Mouse (Mus musculus) heart, embryonic 14.5 days (tissue): ENCODE measurements around the gene Syne3. TPM values are rescaled to one million over a fixed set of nuclear protein-coding genes. Genes with fewer than 3 reads are reported as not detected.
A peak's percentile ranks its signal among the peaks of the same experiment; 100 is the strongest.

Source experiments
- ATAC-seq: fragments of 200-750 bp; cut with Nextera tagmentation; 2 replicates; pipeline ENCODE4 v1.8.0; 2017; ENCODE audit warnings: low read depth, moderate TSS enrichment; ENCODE audit not compliant: insufficient number of reproducible peaks, insufficient read depth, low FRiP score
- H3K27ac ChIP-seq, 2 experiments: fragments of 200-500 bp in 1 of 2; fragments of 300-500 bp in 1 of 2; sonication (generic) in 1 of 2; replicated peaks in 1 of 2; 2 replicates each; pipeline ENCODE4 v1.5.1; 2012 to 2014; ENCODE audit warnings: low read depth in 2 of 2, low read length in 2 of 2, control low read depth in 1 of 2, mild to moderate bottlenecking in 1 of 2, mixed read lengths in 1 of 2; ENCODE audit not compliant: control insufficient read depth in 1 of 2, insufficient read depth in 1 of 2
- H3K27me3 ChIP-seq: fragments of 300-500 bp; sonication (generic); 2 replicates; pipeline ENCODE4 v1.6.1; 2014; ENCODE audit warnings: mild to moderate bottlenecking, low read length, control low read depth; ENCODE audit not compliant: control insufficient read depth, insufficient read depth
- H3K36me3 ChIP-seq: fragments of 300-500 bp; sonication (generic); 2 replicates; pipeline ENCODE4 v1.6.1; 2014; ENCODE audit warnings: mild to moderate bottlenecking, control low read depth, low read length, mixed read lengths; ENCODE audit not compliant: control insufficient read depth, insufficient read depth
- H3K4me1 ChIP-seq, 2 experiments: fragments of 200-500 bp in 1 of 2; fragments of 300-500 bp in 1 of 2; sonication (generic) in 1 of 2; 2 replicates each; pipeline ENCODE4 v1.6.1; 2012 to 2014; ENCODE audit warnings: low read length in 2 of 2, control low read depth in 1 of 2, mixed read lengths in 1 of 2; ENCODE audit not compliant: control insufficient read depth in 2 of 2, insufficient read depth in 2 of 2
- H3K4me2 ChIP-seq: fragments of 300-500 bp; sonication (generic); 2 replicates; pipeline ENCODE4 v1.6.1; 2014; ENCODE audit warnings: mild to moderate bottlenecking, low read length
- H3K4me3 ChIP-seq, 2 experiments: fragments of 200-500 bp in 1 of 2; fragments of 300-500 bp in 1 of 2; sonication (generic) in 1 of 2; 2 replicates each; pipeline ENCODE4 v1.5.1; 2012 to 2014; ENCODE audit warnings: low read length in 2 of 2, mild to moderate bottlenecking in 2 of 2, control low read depth in 1 of 2, low read depth in 1 of 2, moderate library complexity in 1 of 2; ENCODE audit not compliant: control insufficient read depth in 1 of 2, insufficient read depth in 1 of 2
- H3K9ac ChIP-seq: fragments of 300-500 bp; sonication (generic); 2 replicates; pipeline ENCODE4 v1.6.1; 2014; ENCODE audit warnings: mild to moderate bottlenecking, low read length
- H3K9me3 ChIP-seq: fragments of 300-500 bp; sonication (generic); 2 replicates; pipeline ENCODE4 v1.6.1; 2016; ENCODE audit warnings: low read length, control low read depth; ENCODE audit not compliant: control insufficient read depth
- WGBS: fragments of 180-500 bp; shearing (Covaris S2); extraction: QIAGEN DNeasy Blood & Tissue Kit; methylation state at CpG from one replicate; pipeline ENCODE4 v1.1.7; 2014; 5-methylcytosine and 5-hydroxymethylcytosine counted together
- polyA plus RNA-seq: library from polyadenylated mRNA; unstranded; fragments of >200 nt; fragmentation: Nextera tagmentation; extraction: Ambion mirVana; gene quantifications from 2 replicates; pipeline ENCODE4 v1.2.1, GENCODE M21; 2014

Syne3 gene
- polyA plus RNA-seq, 1 experiment from 2014 or later: 0.93 TPM

DNA sequence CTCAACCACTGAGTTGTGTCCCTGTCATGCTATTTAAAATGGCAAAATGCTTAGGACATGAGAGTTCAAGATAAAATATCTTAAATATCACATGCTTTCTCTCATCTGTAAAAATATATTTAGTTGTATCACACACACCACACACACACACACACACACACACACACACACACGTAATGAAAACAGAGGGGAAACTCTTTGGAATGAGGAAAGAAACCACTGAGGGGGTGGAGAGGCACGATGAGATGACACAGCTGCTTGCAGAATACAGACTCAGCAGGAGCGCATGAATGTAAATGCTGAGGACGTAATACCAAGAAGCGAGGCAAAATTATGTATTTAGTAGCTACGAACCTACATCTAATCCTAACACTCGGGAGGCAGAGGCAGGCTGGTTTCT lies 32.7 kb downstream of the Syne3 start:
- Histone ChIP-seq H3K36me3 (no peaks in the 10 kb centered on the region), H3K4me2 (no peak overlapping the region), H3K9ac (no peak overlapping the region), H3K9me3 (peaks cover 3% of the 10 kb centered on the region; the same call in 1 of the 2 replicates), H3K27ac (no peak overlapping the region), H3K4me1 (peaks cover 15 to 17% of the 10 kb centered on the region in 2 experiments), H3K4me3 (no peak overlapping the region), H3K27me3 (no peaks in the 10 kb centered on the region)
- 86% methylated on average over 7 of the region's 7 CpGs for WGBS
- no peak for ATAC-seq

- Histone ChIP-seq H3K27me3 (no peaks in the 10 kb centered on the region), H3K36me3 (no peaks in the 10 kb centered on the region), H3K27ac (no peak overlapping the region), H3K4me2 (no peak overlapping the region), H3K4me1 (peaks cover 15 to 17% of the 10 kb centered on the region in 2 experiments), H3K4me3 (no peak overlapping the region), H3K9me3 (peaks cover 3% of the 10 kb centered on the region; the same call in 1 of the 2 replicates), H3K9ac (no peak overlapping the region)
- ATAC-seq: no peak
- 51% methylated on average over 8 of the region's 8 CpGs for WGBS
Measured at GRCm38 (mm10) chr12:104976331-104976817, 33.2 kb downstream of the Syne3 start.

GRCm38 (mm10) chr12:104972860-104973259 lies 36.7 kb downstream of the Syne3 start:
- ATAC-seq: no peak
- Histone ChIP-seq H3K4me2 (no peak overlapping the region), H3K9me3 (peaks cover 3% of the 10 kb centered on the region; the same call in 1 of the 2 replicates), H3K36me3 (no peaks in the 10 kb centered on the region), H3K4me1 (peaks cover 13 to 16% of the 10 kb centered on the region in 2 experiments), H3K27me3 (no peaks in the 10 kb centered on the region), H3K4me3 (no peak overlapping the region), H3K27ac (no peak overlapping the region), H3K9ac (no peak overlapping the region)
- WGBS: 50% methylated on average over 6 of the region's 6 CpGs

DNA sequence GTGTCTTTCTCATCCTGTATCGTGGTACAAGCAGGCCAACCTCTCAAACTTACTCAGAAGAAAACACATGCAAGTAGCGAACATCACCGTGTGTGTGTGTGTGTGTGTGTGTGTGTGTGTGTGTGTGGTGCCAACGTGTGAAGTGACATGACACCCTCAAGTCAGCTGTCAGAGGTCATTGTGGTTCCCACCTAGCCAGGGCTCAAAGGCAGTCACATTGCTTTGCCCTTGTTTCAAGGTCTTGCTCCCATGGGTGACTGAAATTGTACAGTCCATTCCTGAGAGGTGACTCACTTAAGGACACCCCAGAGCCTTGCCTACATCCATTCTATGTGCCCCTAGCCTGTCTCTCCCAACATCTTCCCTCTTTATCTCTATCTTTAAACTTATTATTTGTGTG lies 40.0 kb downstream of the Syne3 start:
- Histone ChIP-seq H3K4me2 (no peak overlapping the region), H3K4me3 (no peak overlapping the region), H3K27ac (peak overlapping the region in 1 of 2 experiments; percentile 44; a peak in 2 of 4 replicates), H3K9ac (no peak overlapping the region), H3K4me1 (peaks cover 16 to 17% of the 10 kb centered on the region in 2 experiments), H3K36me3 (no peaks in the 10 kb centered on the region), H3K27me3 (no peaks in the 10 kb centered on the region), H3K9me3 (no peaks in the 10 kb centered on the region)
- 59% methylated on average over 4 of the region's 4 CpGs for WGBS
- 0 out of 2 replicates have a peak, but pooled peaks have one; percentile 13 for ATAC-seq

- 77% methylated on average over 9 of the region's 9 CpGs for WGBS
- Histone ChIP-seq H3K4me1 (peaks cover 16 to 17% of the 10 kb centered on the region in 2 experiments), H3K27me3 (no peaks in the 10 kb centered on the region)
Measured at GRCm38 (mm10) chr12:104969177-104969576, 40.4 kb downstream of the Syne3 start.

GRCm38 (mm10) chr12:104964953-104965911 lies 44.4 kb downstream of the Syne3 start:
- Histone ChIP-seq H3K4me2 (no peak overlapping the region), H3K4me3 (no peak overlapping the region), H3K27ac (no peak overlapping the region), H3K36me3 (no peaks in the 10 kb centered on the region), H3K9ac (no peak overlapping the region), H3K4me1 (peaks cover 9 to 15% of the 10 kb centered on the region in 2 experiments; a peak in 3 of 4 replicates), H3K27me3 (no peaks in the 10 kb centered on the region), H3K9me3 (no peaks in the 10 kb centered on the region)
- WGBS: 62% methylated on average over 7 of the region's 7 CpGs
- no peak for ATAC-seq

More at GRCm38 (mm10) chr12:104969177-104969576, 40.4 kb downstream of the Syne3 start:
- Histone ChIP-seq H3K4me3 (no peak overlapping the region), H3K9ac (no peak overlapping the region), H3K9me3 (no peaks in the 10 kb centered on the region), H3K4me2 (no peak overlapping the region), H3K36me3 (no peaks in the 10 kb centered on the region), H3K27ac (peak overlapping the region in 1 of 2 experiments; percentile 44; a peak in 1 of 4 replicates)
- ATAC-seq: no peak

DNA sequence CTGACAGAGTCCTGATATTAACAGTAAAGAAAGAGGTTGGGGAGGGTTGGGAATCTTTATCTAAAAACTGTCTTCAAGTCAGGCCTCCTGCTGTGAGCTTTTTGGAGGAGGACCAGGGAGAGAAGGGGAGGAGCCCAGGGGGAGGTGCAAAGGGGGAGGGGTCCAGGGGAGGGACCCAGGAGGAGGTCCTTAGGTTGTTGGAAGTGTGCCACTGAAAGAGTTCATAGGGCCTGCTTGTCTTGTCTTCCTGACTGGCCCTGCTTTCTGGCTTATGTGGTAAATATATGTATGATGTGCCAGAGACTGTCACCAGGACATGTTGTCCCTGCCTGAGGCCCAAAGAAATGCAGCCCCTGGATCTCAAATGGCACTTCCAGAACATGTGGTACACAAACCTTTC lies 49.2 kb downstream of the Syne3 start:
- Histone ChIP-seq H3K36me3 (no peaks in the 10 kb centered on the region), H3K9me3 (no peaks in the 10 kb centered on the region), H3K4me2 (no peak overlapping the region), H3K27ac (no peak overlapping the region), H3K27me3 (0 out of 2 replicates have a peak, but pooled peaks cover 3% of the 10 kb centered on the region), H3K4me3 (no peak overlapping the region), H3K4me1 (peaks cover 0 to 2% of the 10 kb centered on the region in 2 experiments; a peak in 1 of 4 replicates), H3K9ac (no peak overlapping the region)
- ATAC-seq: no peak
